13 mouse cellular contexts compared by ENCODE assay signal in the genomic region with DNA sequence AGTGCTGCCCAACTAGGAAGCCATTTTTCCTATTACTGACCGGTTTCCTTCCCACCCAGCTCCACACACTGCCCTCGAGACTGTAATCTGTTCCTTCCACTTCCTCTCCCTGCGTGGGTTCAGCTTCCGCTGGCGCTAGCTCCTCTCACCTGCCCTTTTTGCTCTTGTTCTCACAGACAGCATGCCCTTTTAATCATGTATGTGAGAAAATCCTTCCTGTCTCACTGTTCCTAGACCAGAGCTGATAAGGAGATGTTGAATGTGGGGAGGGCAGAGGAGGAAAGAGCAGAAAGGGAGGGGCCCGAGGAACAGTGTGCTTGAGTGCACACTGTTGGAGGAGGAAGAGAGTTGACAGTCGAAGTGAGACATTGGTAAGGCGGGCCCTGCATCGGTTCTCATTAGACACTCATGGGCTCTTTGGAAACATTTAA. TPM values are rescaled to one million over a fixed set of nuclear protein-coding genes. Genes with fewer than 3 reads are reported as not detected.
A peak's percentile ranks its signal among the peaks of the same experiment; 100 is the strongest.
DNase-seq lines count a peak whose midpoint lies in the region; ATAC-seq lines count a peak whose summit lies in the region.
"Had no signal": no experiment of that assay in that cellular context is flagged by ENCODE, and none has a peak within 500 bp of the region (broad histone marks: within the 10 kb centered on the region; RNA-seq: fewer than 3 reads in every experiment).

A gene (minus strand): TSS at position 261 of the 431 bp plus-strand sequence.

- ATAC-seq in heart, embryonic 12.5 days (ENCODE audit: insufficient number of reproducible peaks, low FRiP score) = 0 out of 2 replicates have a peak, but pooled peaks have one; percentile 62
- ATAC-seq in liver, embryonic 15.5 days (ENCODE audit: insufficient read depth) = peak; percentile 51; the same call in 1 of the 2 replicates
- ATAC-seq: forebrain, embryonic 16.5 days; midbrain, embryonic 15.5 days had no signal

- no peak within 1 kb of the TSS for H3K9ac ChIP-seq in heart, embryonic 12.5 days
- no peak within 1 kb of the TSS for H3K9ac ChIP-seq in liver, embryonic 15.5 days
- H3K9ac ChIP-seq: midbrain, embryonic 15.5 days had no signal

- no peak for DNase-seq in heart, adult 9 months (ENCODE audit: low spot score in 2 of 2)
- DNase-seq in spleen, postnatal 36 days (ENCODE audit: low spot score in 2 of 2) = peak; percentile 18 to 22
- no peak for DNase-seq in spleen, adult 12 weeks (ENCODE audit: low spot score)
- no peak for DNase-seq in right cerebral cortex, postnatal 4 days
- no peak for DNase-seq in adrenal gland, postnatal 14 days
- DNase-seq in left cerebral cortex, postnatal 14 days (ENCODE audit: low spot score in 2 of 2) = no peak

- H3K4me2 ChIP-seq in heart, embryonic 12.5 days = no peak within 1 kb of the TSS
- peak within 1 kb of the TSS; percentile 8 for H3K4me2 ChIP-seq in liver, embryonic 15.5 days
- H3K4me2 ChIP-seq: midbrain, embryonic 15.5 days had no signal

- intact Hi-C loops in left cerebral cortex, postnatal 14 days (cut with DNase I) = no loop called here

- peaks cover 16% of the 10 kb centered on the region for H3K4me1 ChIP-seq in heart, embryonic 12.5 days (replicated peaks)
- H3K4me1 ChIP-seq in liver, embryonic 15.5 days (replicated peaks) = peaks cover 11% of the 10 kb centered on the region

- H3K4me3 ChIP-seq in heart, embryonic 12.5 days = no peak within 1 kb of the TSS
- no peak within 1 kb of the TSS for H3K4me3 ChIP-seq in liver, embryonic 15.5 days (replicated peaks)
- H3K4me3 ChIP-seq: hindbrain, embryonic 10.5 days; midbrain, embryonic 15.5 days had no signal

- no peaks in the 10 kb centered on the region for H3K27me3 ChIP-seq in heart, embryonic 12.5 days (replicated peaks)
- H3K27me3 ChIP-seq in liver, embryonic 15.5 days = no peaks in the 10 kb centered on the region
- H3K27me3 ChIP-seq: midbrain, embryonic 15.5 days had no signal

- no peak within 1 kb of the TSS for H3K27ac ChIP-seq in heart, embryonic 12.5 days (ENCODE audit: poor library complexity, severe bottlenecking)
- H3K27ac ChIP-seq in liver, embryonic 15.5 days (replicated peaks) = no peak within 1 kb of the TSS
- H3K27ac ChIP-seq: hindbrain, embryonic 10.5 days; midbrain, embryonic 15.5 days had no signal

- WGBS in heart, embryonic 12.5 days = 39% methylated on average over 9 of the region's 9 CpGs
- WGBS in liver, embryonic 15.5 days (ENCODE audit: insufficient replicate concordance) = 7% methylated on average over 9 of the region's 9 CpGs

- H3K9me3 ChIP-seq in heart, embryonic 12.5 days (replicated peaks) = no peaks in the 10 kb centered on the region
- no peaks in the 10 kb centered on the region for H3K9me3 ChIP-seq in liver, embryonic 15.5 days (replicated peaks)
- H3K9me3 ChIP-seq: hindbrain, embryonic 10.5 days; midbrain, embryonic 15.5 days had no signal

- H3K36me3 ChIP-seq in heart, embryonic 12.5 days = no peaks in the 10 kb centered on the region
- H3K36me3 ChIP-seq in liver, embryonic 15.5 days (replicated peaks) = no peaks in the 10 kb centered on the region
- H3K36me3 ChIP-seq: hindbrain, embryonic 10.5 days; midbrain, embryonic 15.5 days had no signal

RNA-seq across cellular contexts. Expression of the gene that starts here (rescaled TPM):
- 0.51 and 0.70 TPM in 2 replicates for polyA plus RNA-seq in heart, embryonic 12.5 days (2016; fragmentation: Nextera tagmentation; extraction: Ambion mirVana)
- 1.2 and 1.7 TPM in 2 replicates for polyA plus RNA-seq in liver, embryonic 15.5 days (2015; fragmentation: Nextera tagmentation; extraction: Ambion mirVana)
- total RNA-seq in adrenal gland, postnatal 14 days (2021) = not detected in 2 replicates
- total RNA-seq in left cerebral cortex, postnatal 14 days (2021) = not detected
- total RNA-seq: layer of hippocampus, adult 8-10 months had no signal
- polyA plus RNA-seq: embryonic facial prominence, embryonic 11.5 days; forebrain, embryonic 16.5 days; hindbrain, embryonic 10.5 days; midbrain, embryonic 15.5 days had no signal

Comparison
In these comparisons a context has a peak if more than half of its experiments do, and no peak if none do; other contexts are left out.
1. DNase-seq: peak in spleen, postnatal 36 days (2 of 2); none in heart, adult 9 months (0 of 2), spleen, adult 12 weeks (single experiment), right cerebral cortex, postnatal 4 days (single experiment), adrenal gland, postnatal 14 days (single experiment) and left cerebral cortex, postnatal 14 days (0 of 2).
2. Peak in ATAC-seq in heart, embryonic 12.5 days; RNA of the gene not detected or under 1 TPM.